Mouse (Mus musculus): ENCODE results near the gene Chn2.

GRCm38 (mm10) chr6:54114412-54114811 is 75.1 kb downstream of the Chn2 start:
- no peak for TF ChIP-seq CTCF (IDR thresholded peaks at IDR 0.05; ENCODE audit: insufficient read depth, low read length)
- no peak for TF ChIP-seq POLR2A (IDR thresholded peaks at IDR 0.05; ENCODE audit: borderline replicate concordance, extremely low read depth, low read depth, low read length)

Data from lung, adult 2 months (tissue).